Mouse (Mus musculus) kidney, adult 2 months (tissue): ENCODE measurements at regions not wholly inside any gene's neighbourhood (a gene's known extent, or its start where the extent isn't known, plus 50 kb on each side); places are given as distances from the start of the nearest gene placed in this dataset.

Source experiments
- DNase-seq: peaks from one replicate; pipeline ENCODE4 v3.0.0; 2021
- H3K27ac ChIP-seq: fragments of 200-500 bp; 2 replicates; pipeline ENCODE4 v1.5.1; 2012; ENCODE audit warnings: low read depth, low read length, control low read depth, inconsistent platforms; ENCODE audit not compliant: insufficient read depth
- H3K27me3 ChIP-seq: fragments of 200-500 bp; replicated peaks from 2 replicates; pipeline ENCODE4 v1.6.1; 2012; ENCODE audit warnings: mild to moderate bottlenecking, moderate library complexity, low read length, inconsistent platforms; ENCODE audit not compliant: control insufficient read depth, insufficient read depth
- H3K36me3 ChIP-seq: fragments of 200-500 bp; 2 replicates; pipeline ENCODE4 v1.6.1; 2012; ENCODE audit warnings: mild to moderate bottlenecking, moderate library complexity, low read length, inconsistent platforms; ENCODE audit not compliant: control insufficient read depth, insufficient read depth
- H3K4me1 ChIP-seq: fragments of 200-500 bp; 2 replicates; pipeline ENCODE4 v1.6.1; 2011; ENCODE audit warnings: low read length; ENCODE audit not compliant: control insufficient read depth, insufficient read depth
- H3K4me3 ChIP-seq: fragments of 200-500 bp; 2 replicates; pipeline ENCODE4 v1.5.1; 2011; ENCODE audit warnings: mild to moderate bottlenecking, low read depth, low read length, control low read depth; ENCODE audit not compliant: insufficient read depth
- CTCF ChIP-seq: fragments of 200-500 bp; conservative IDR thresholded peaks from 2 replicates; pipeline ENCODE4 v1.5.1; 2011; ENCODE audit warnings: low read depth, mild to moderate bottlenecking, control low read depth, low read length, moderate library complexity, mixed read lengths; ENCODE audit not compliant: insufficient read depth, insufficient read length
- POLR2A ChIP-seq: fragments of 200-500 bp; IDR thresholded peaks from one replicate; pipeline ENCODE4 v1.6.1; 2011; ENCODE audit warnings: low read depth, low read length, control low read depth
- WGBS: fragments of 180-500 bp; shearing (Covaris S2); methylation state at CpG from one replicate; pipeline ENCODE4 v1.1.7; 2018; 5-methylcytosine and 5-hydroxymethylcytosine counted together

GRCm38 (mm10) chr2:70877333-70878080 is 52.0 kb upstream of the Tlk1 start:
- Histone ChIP-seq H3K4me1 (peaks cover 3% of the 10 kb centered on the region; the same call in 1 of the 2 replicates), H3K27ac (no peak overlapping the region), H3K4me3 (no peak overlapping the region), H3K27me3 (no peaks in the 10 kb centered on the region), H3K36me3 (no peaks in the 10 kb centered on the region)
- 47% methylated on average over 13 of the region's 13 CpGs for WGBS
- peak; percentile 72 for DNase-seq
- TF ChIP-seq CTCF (0 out of 2 replicates have a peak, but pooled peaks have one; percentile 14), POLR2A (no peak)

DNA sequence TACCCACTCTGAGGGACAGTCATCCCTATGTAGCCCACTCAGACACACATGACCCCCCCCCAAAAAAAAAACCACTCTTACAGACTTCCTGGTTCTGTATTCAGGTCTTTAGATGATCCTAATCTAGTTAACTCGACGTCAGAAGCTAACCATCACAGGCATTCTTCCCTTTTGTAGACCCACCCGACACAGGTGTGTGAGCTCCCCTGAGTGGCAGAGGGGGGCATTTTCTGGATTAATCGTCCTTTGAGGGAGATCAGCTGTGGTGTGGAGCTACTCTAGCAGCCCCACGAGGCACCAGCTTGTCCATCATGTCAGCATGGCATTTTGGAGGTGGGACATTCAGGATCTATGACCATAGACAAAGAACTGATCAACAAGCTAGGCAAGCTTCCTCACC is 50.7 kb upstream of the Tlk1 start:
- Histone ChIP-seq H3K36me3 (no peaks in the 10 kb centered on the region), H3K4me1 (peaks cover 3% of the 10 kb centered on the region; the same call in 1 of the 2 replicates), H3K4me3 (no peak overlapping the region), H3K27me3 (no peaks in the 10 kb centered on the region), H3K27ac (no peak overlapping the region)
- 80% methylated on average over 5 of the region's 5 CpGs for WGBS
- TF ChIP-seq POLR2A (no peak), CTCF (no peak)
- DNase-seq, result no peak
